Mouse (Mus musculus) lung, postnatal 0 days (tissue): ENCODE results near the gene Zfp948.

Source experiments
- CTCF ChIP-seq: IDR thresholded peaks from 2 replicates; pipeline ENCODE4 v1.5.1; 2016; ENCODE audit warnings: antibody characterized with exemption, mild to moderate bottlenecking
- EP300 ChIP-seq: IDR thresholded peaks from 2 replicates; pipeline ENCODE4 v1.6.1; 2016; ENCODE audit warnings: antibody characterized with exemption, mild to moderate bottlenecking, control low read depth

DNA sequence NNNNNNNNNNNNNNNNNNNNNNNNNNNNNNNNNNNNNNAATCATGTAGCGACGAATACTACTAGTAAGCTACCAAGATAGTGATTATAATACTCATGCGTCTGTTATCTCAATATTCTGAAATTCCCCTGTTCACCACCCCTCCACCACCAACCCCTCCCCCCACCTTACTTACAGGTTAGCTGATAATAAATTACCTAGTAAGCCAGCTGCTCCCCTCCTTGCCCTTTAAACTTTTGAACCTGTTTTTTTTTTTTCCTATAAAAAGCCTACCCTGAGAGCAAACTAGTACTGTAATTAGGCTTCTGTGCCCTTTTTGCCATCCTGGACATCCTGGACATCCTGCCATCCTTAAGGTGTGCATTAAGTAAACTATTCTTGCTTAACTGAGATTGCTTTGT is 56.8 kb downstream of the Zfp948 start:
- no peak for TF ChIP-seq CTCF
- no peak for TF ChIP-seq EP300
